Mouse (Mus musculus): Measurements from ENCODE around the gene Gm6337.
"Not testable (repeated sequence)": the region's sequence is repeated elsewhere in the genome, so short reads cannot be mapped to it uniquely, and the experiment has no call there.

Gm6337 gene

DNA sequence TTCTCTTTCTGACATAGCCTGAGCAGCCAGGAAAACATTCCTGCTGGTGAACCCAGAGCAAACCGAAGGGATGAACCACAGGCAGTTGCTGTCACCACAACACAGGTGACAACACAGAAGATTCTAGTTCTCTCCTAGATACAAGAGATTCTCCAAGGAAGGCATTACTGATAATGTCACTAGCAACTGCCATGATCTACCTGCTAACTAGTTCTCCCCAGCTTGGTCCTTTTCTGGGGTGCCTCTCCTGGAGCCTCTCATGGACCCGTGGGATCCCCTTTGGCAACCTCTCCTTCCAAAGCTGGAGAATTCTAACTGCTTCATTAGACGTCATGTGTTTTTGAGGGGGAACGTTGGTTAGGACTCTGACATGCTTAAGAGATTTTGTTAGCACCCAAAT, at the start of gene Gm6337:
TSS of gene Gm6337 (minus strand) at position 101 of the 400 bp plus-strand sequence.
- DNase-seq: not testable (repeated sequence)

DNA sequence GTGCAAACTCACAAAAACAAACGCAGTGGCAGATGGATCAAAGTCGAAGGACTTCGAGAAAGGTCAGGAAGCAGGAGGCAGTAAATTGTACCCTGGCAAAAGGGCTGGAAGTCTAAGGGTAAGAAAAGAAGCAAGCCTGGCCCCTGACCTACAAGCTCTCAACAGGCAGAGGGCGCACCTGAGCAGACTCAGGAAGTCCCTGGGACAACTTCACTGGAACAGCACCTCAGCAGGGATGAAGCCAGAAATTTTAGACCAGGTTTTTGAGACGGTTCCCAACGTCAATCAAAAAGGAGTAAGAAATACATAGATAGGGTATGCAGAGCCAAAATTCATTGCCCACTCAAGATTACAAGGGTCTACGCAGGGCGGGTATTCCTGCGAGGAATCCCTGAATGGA, 49.4 kb upstream of the Gm6337 start:
- DNase-seq: not testable (repeated sequence)

GRCm38 (mm10) chr14:6093842-6094241, 35.8 kb upstream of the Gm6337 start, which contains the start of gene Gm8206:
TSS of gene Gm8206 (minus strand) at chr14:6093942.
- DNase-seq: not testable (repeated sequence)
